Mouse (Mus musculus) G1E (cell line): Measurements from ENCODE around the gene Emc10.

Experiments used
- CTCF ChIP-seq: IDR thresholded peaks from 2 replicates; pipeline ENCODE4 v1.5.1; 2012; ENCODE audit warnings: low read depth, low read length, inconsistent platforms, mixed read lengths
- GATA1 ChIP-seq: IDR thresholded peaks from 2 replicates; pipeline ENCODE4 v1.6.1; 2012; ENCODE audit warnings: borderline replicate concordance, low read length, inconsistent platforms, mixed read lengths
- POLR2AphosphoS5 ChIP-seq: IDR thresholded peaks from 2 replicates; pipeline ENCODE4 v1.6.1; 2012; ENCODE audit warnings: low read depth, low read length, inconsistent platforms; ENCODE audit not compliant: insufficient replicate concordance
- TAL1 ChIP-seq: conservative IDR thresholded peaks from 2 replicates; pipeline ENCODE4 v1.6.1; 2012; ENCODE audit warnings: low read depth, low read length, inconsistent platforms, mixed read lengths

DNA sequence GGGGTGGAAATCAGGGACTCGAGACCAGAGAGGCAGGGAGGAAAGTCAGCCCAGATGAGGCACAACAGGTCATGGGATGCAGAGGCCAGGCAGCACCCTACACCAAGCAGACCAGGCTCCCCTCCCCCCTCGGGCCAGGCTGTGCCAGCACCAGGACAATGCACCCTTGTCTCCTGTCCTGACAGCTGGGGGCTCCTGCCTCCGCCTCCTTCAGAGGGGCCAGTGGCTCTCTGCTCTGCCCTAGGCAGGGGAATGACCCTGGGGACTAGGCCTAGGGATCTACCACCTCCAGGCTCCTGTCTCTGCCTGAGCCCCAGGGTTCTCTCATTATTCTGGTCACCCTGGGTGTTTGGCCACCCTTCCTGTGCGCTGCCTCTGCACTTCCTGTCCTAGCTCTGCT, 21.9 kb downstream of the Emc10 start:
- TF ChIP-seq CTCF (no peak), POLR2AphosphoS5 (no peak), TAL1 (no peak), GATA1 (no peak)
